Mouse (Mus musculus) embryonic facial prominence, embryonic 10.5 days (tissue): ENCODE measurements around the gene S100a8. TPM values are rescaled to one million over a fixed set of nuclear protein-coding genes. Genes with fewer than 3 reads are reported as not detected.
A peak's percentile ranks its signal among the peaks of the same experiment; 100 is the strongest.

Source experiments
- DNase-seq: peaks from one replicate; pipeline ENCODE4 v3.0.0-alpha.2; 2017; ENCODE audit warnings: low spot score
- H3K27ac ChIP-seq: fragments of 300-500 bp; sonication (generic); replicated peaks from 2 replicates; pipeline ENCODE4 v1.5.1; 2016; ENCODE audit warnings: mild to moderate bottlenecking
- H3K27me3 ChIP-seq: fragments of 300-500 bp; sonication (generic); replicated peaks from 2 replicates; pipeline ENCODE4 v1.6.1; 2016; ENCODE audit warnings: low read depth, mild to moderate bottlenecking; ENCODE audit not compliant: poor library complexity, severe bottlenecking
- H3K36me3 ChIP-seq: fragments of 300-500 bp; sonication (generic); replicated peaks from 2 replicates; pipeline ENCODE4 v1.6.1; 2016; ENCODE audit warnings: mild to moderate bottlenecking, moderate library complexity
- H3K4me1 ChIP-seq: fragments of 300-500 bp; sonication (generic); 2 replicates; pipeline ENCODE4 v1.6.1; 2016
- H3K4me3 ChIP-seq: fragments of 300-500 bp; sonication (generic); 2 replicates; pipeline ENCODE4 v1.5.1; 2016; ENCODE audit warnings: mild to moderate bottlenecking, moderate library complexity
- H3K9me3 ChIP-seq: fragments of 300-500 bp; sonication (generic); 2 replicates; pipeline ENCODE4 v1.6.1; 2016; ENCODE audit warnings: mild to moderate bottlenecking
- WGBS: fragments of 180-500 bp; shearing (Covaris S2); methylation state at CpG from one replicate; pipeline ENCODE4 v1.1.7; 2016; 5-methylcytosine and 5-hydroxymethylcytosine counted together
- polyA plus RNA-seq: library from polyadenylated mRNA; unstranded; fragments of >200 nt; fragmentation: Nextera tagmentation; extraction: Ambion mirVana; gene quantifications from 2 replicates; pipeline ENCODE4 v1.2.1, GENCODE M21; 2016

The S100a8 gene
- polyA plus RNA-seq, 1 experiment from 2014 or later, result 0.92 TPM

GRCm38 (mm10) chr3:90644220-90644619, 24.6 kb upstream of the S100a8 start:
- Histone ChIP-seq H3K27me3 (no peaks in the 10 kb centered on the region), H3K27ac (no peak overlapping the region), H3K4me3 (no peak overlapping the region), H3K9me3 (no peaks in the 10 kb centered on the region), H3K36me3 (no peaks in the 10 kb centered on the region), H3K4me1 (no peaks in the 10 kb centered on the region)
- 53% methylated on average over 3 of the region's 3 CpGs for WGBS
- peak; percentile 34 for DNase-seq

- no peaks in the 10 kb centered on the region for H3K9me3 ChIP-seq
- H3K27ac ChIP-seq, result no peak overlapping the region
- no peak overlapping the region for H3K4me3 ChIP-seq
- no peaks in the 10 kb centered on the region for H3K27me3 ChIP-seq
- H3K36me3 ChIP-seq, result no peaks in the 10 kb centered on the region
- no peaks in the 10 kb centered on the region for H3K4me1 ChIP-seq
- WGBS, result 82% methylated on average over 1 of the region's 1 CpGs
- DNase-seq, result no peak
Observed at GRCm38 (mm10) chr3:90647291-90647690, 21.5 kb upstream of the S100a8 start.

GRCm38 (mm10) chr3:90648981-90649380, 19.8 kb upstream of the S100a8 start:
- no peak overlapping the region for H3K27ac ChIP-seq
- no peaks in the 10 kb centered on the region for H3K4me1 ChIP-seq
- no peaks in the 10 kb centered on the region for H3K36me3 ChIP-seq
- H3K27me3 ChIP-seq, result no peaks in the 10 kb centered on the region
- DNase-seq, result no peak
- no peaks in the 10 kb centered on the region for H3K9me3 ChIP-seq
- H3K4me3 ChIP-seq, result no peak overlapping the region

GRCm38 (mm10) chr3:90649832-90650231, 18.9 kb upstream of the S100a8 start:
- H3K4me3 ChIP-seq, result no peak overlapping the region

GRCm38 (mm10) chr3:90652878-90653508, 15.8 kb upstream of the S100a8 start:
- Histone ChIP-seq H3K27ac (no peak overlapping the region), H3K4me3 (no peak overlapping the region), H3K27me3 (no peaks in the 10 kb centered on the region; the same call in 1 of the 2 replicates), H3K36me3 (no peaks in the 10 kb centered on the region), H3K9me3 (no peaks in the 10 kb centered on the region), H3K4me1 (no peaks in the 10 kb centered on the region)
- peak; percentile 78 for DNase-seq
- WGBS, result 34% methylated on average over 5 of the region's 5 CpGs

More at GRCm38 (mm10) chr3:90649832-90650231, 18.9 kb upstream of the S100a8 start:
- Histone ChIP-seq H3K9me3 (no peaks in the 10 kb centered on the region), H3K27me3 (no peaks in the 10 kb centered on the region), H3K36me3 (no peaks in the 10 kb centered on the region), H3K4me1 (no peaks in the 10 kb centered on the region), H3K27ac (no peak overlapping the region)
- WGBS, result 92% methylated on average over 2 of the region's 2 CpGs
- DNase-seq, result no peak

- Histone ChIP-seq H3K4me3 (no peak within 1 kb of the TSS), H3K4me1 (no peaks in the 10 kb centered on the region), H3K36me3 (no peaks in the 10 kb centered on the region), H3K27me3 (no peaks in the 10 kb centered on the region; the same call in 1 of the 2 replicates), H3K27ac (no peak within 1 kb of the TSS), H3K9me3 (no peaks in the 10 kb centered on the region)
- DNase-seq, result no peak
Observed at GRCm38 (mm10) chr3:90653717-90654116, 15.1 kb upstream of the S100a8 start, which contains the start of gene S100a7a. S100a7a (plus strand) TSS chr3:90654017.

- Histone ChIP-seq H3K27me3 (no peaks in the 10 kb centered on the region; the same call in 1 of the 2 replicates), H3K9me3 (no peaks in the 10 kb centered on the region), H3K36me3 (no peaks in the 10 kb centered on the region), H3K4me1 (no peaks in the 10 kb centered on the region), H3K4me3 (no peak overlapping the region), H3K27ac (no peak overlapping the region)
- 78% methylated on average over 4 of the region's 4 CpGs for WGBS
- no peak for DNase-seq
Observed at GRCm38 (mm10) chr3:90657405-90657804, 11.4 kb upstream of the S100a8 start.

GRCm38 (mm10) chr3:90659364-90660044, 9.3 kb upstream of the S100a8 start:
- H3K4me3 ChIP-seq, result no peak overlapping the region
- H3K9me3 ChIP-seq, result no peaks in the 10 kb centered on the region
- H3K27me3 ChIP-seq, result no peaks in the 10 kb centered on the region; the same call in 1 of the 2 replicates
- no peak for DNase-seq
- H3K36me3 ChIP-seq, result no peaks in the 10 kb centered on the region
- no peak overlapping the region for H3K27ac ChIP-seq
- H3K4me1 ChIP-seq, result no peaks in the 10 kb centered on the region

- H3K4me3 ChIP-seq, result no peak overlapping the region
- H3K9me3 ChIP-seq, result no peaks in the 10 kb centered on the region
- no peaks in the 10 kb centered on the region for H3K4me1 ChIP-seq
- DNase-seq, result no peak
- 82% methylated on average over 2 of the region's 2 CpGs for WGBS
- H3K27me3 ChIP-seq, result no peaks in the 10 kb centered on the region
- no peaks in the 10 kb centered on the region for H3K36me3 ChIP-seq
- no peak overlapping the region for H3K27ac ChIP-seq
Observed at GRCm38 (mm10) chr3:90664219-90664618, 4.6 kb upstream of the S100a8 start.

GRCm38 (mm10) chr3:90678656-90679055, 9.9 kb downstream of the S100a8 start:
- Histone ChIP-seq H3K36me3 (no peaks in the 10 kb centered on the region), H3K27ac (no peak overlapping the region), H3K4me1 (no peaks in the 10 kb centered on the region), H3K9me3 (no peaks in the 10 kb centered on the region), H3K27me3 (no peaks in the 10 kb centered on the region), H3K4me3 (no peak overlapping the region)
- WGBS, result 65% methylated on average over 3 of the region's 3 CpGs
- no peak for DNase-seq

GRCm38 (mm10) chr3:90683929-90684328, 15.2 kb downstream of the S100a8 start:
- Histone ChIP-seq H3K9me3 (no peaks in the 10 kb centered on the region), H3K4me1 (no peaks in the 10 kb centered on the region), H3K4me3 (no peak overlapping the region), H3K27ac (no peak overlapping the region), H3K27me3 (no peaks in the 10 kb centered on the region), H3K36me3 (no peaks in the 10 kb centered on the region)
- no peak for DNase-seq
- WGBS, result 91% methylated on average over 3 of the region's 3 CpGs

GRCm38 (mm10) chr3:90686835-90687234, 18.1 kb downstream of the S100a8 start:
- H3K36me3 ChIP-seq, result no peaks in the 10 kb centered on the region
- DNase-seq, result no peak
- H3K27ac ChIP-seq, result no peak overlapping the region
- no peaks in the 10 kb centered on the region for H3K4me1 ChIP-seq
- 85% methylated on average over 2 of the region's 2 CpGs for WGBS
- H3K9me3 ChIP-seq, result no peaks in the 10 kb centered on the region
- H3K4me3 ChIP-seq, result no peak overlapping the region
- H3K27me3 ChIP-seq, result no peaks in the 10 kb centered on the region

GRCm38 (mm10) chr3:90693496-90693895, 24.7 kb downstream of the S100a8 start:
- Histone ChIP-seq H3K27ac (no peak overlapping the region), H3K27me3 (no peaks in the 10 kb centered on the region), H3K4me1 (no peaks in the 10 kb centered on the region), H3K4me3 (no peak overlapping the region), H3K36me3 (no peaks in the 10 kb centered on the region), H3K9me3 (no peaks in the 10 kb centered on the region)
- WGBS, result 84% methylated on average over 2 of the region's 2 CpGs
- DNase-seq, result no peak
